Mouse (Mus musculus) forebrain, postnatal 0 days (tissue): ENCODE data around the gene Itih5. TPM values are rescaled to one million over a fixed set of nuclear protein-coding genes. Genes with fewer than 3 reads are reported as not detected.

Experiments used
- ATAC-seq: fragments of 200-750 bp; cut with Nextera tagmentation; 2 replicates; pipeline ENCODE4 v1.8.0; 2017; ENCODE audit warnings: mild to moderate bottlenecking, moderate library complexity
- DNase-seq: peaks from one replicate; pipeline ENCODE4 v3.0.0-alpha.2; 2015
- H3K27ac ChIP-seq: fragments of 300-500 bp; sonication (generic); 2 replicates; pipeline ENCODE4 v1.5.1; 2014; ENCODE audit warnings: low read depth, mild to moderate bottlenecking, antibody characterized with exemption, low read length, moderate library complexity, mixed read lengths
- H3K27me3 ChIP-seq: fragments of 300-500 bp; sonication (generic); 2 replicates; pipeline ENCODE4 v1.6.1; 2014; ENCODE audit warnings: mild to moderate bottlenecking, low read length, mixed read lengths; ENCODE audit not compliant: insufficient read depth
- H3K36me3 ChIP-seq: fragments of 300-500 bp; sonication (generic); 2 replicates; pipeline ENCODE4 v1.6.1; 2014; ENCODE audit warnings: mild to moderate bottlenecking, moderate library complexity; ENCODE audit not compliant: insufficient read depth
- H3K4me1 ChIP-seq: fragments of 300-500 bp; sonication (generic); 2 replicates; pipeline ENCODE4 v1.6.1; 2014; ENCODE audit warnings: antibody characterized with exemption; ENCODE audit not compliant: insufficient read depth
- H3K4me2 ChIP-seq: fragments of 300-500 bp; sonication (generic); 2 replicates; pipeline ENCODE4 v1.6.1; 2014; ENCODE audit warnings: low read depth, mild to moderate bottlenecking, moderate library complexity
- H3K4me3 ChIP-seq: fragments of 300-500 bp; sonication (generic); 2 replicates; pipeline ENCODE4 v1.5.1; 2014; ENCODE audit warnings: low read depth, low read length, mixed read lengths
- H3K9ac ChIP-seq: fragments of 300-500 bp; sonication (generic); 2 replicates; pipeline ENCODE4 v1.6.1; 2014; ENCODE audit warnings: mild to moderate bottlenecking
- H3K9me3 ChIP-seq: fragments of 300-500 bp; sonication (generic); 2 replicates; pipeline ENCODE4 v1.6.1; 2016; ENCODE audit warnings: low read length
- CTCF ChIP-seq: sonication (generic); IDR thresholded peaks from 2 replicates; pipeline ENCODE4 v1.5.1; 2016; ENCODE audit warnings: antibody characterized with exemption, control low read depth, low read depth
- WGBS: fragments of 180-500 bp; shearing (Covaris S2); extraction: QIAGEN DNeasy Blood & Tissue Kit; methylation state at CpG from one replicate; pipeline ENCODE4 v1.1.7; 2014; 5-methylcytosine and 5-hydroxymethylcytosine counted together
- polyA plus RNA-seq: library from polyadenylated mRNA; unstranded; fragments of >200 nt; fragmentation: Nextera tagmentation; extraction: Ambion mirVana; gene quantifications from 2 replicates; pipeline ENCODE4 v1.2.1, GENCODE M21; 2015
- total RNA-seq: library from RNA; depleted of rRNA; stranded (reverse); fragments of >200 nt; gene quantifications from 2 replicates; pipeline ENCODE4 v1.2.3, GENCODE M21; 2014

Itih5 gene
- total and polyA plus RNA-seq, 2 experiments from 2014 or later, result 7.3 to 15.7 TPM

- peaks cover 7% of the 10 kb centered on the region for H3K4me1 ChIP-seq
- H3K4me3 ChIP-seq, result no peak overlapping the region
- H3K27ac ChIP-seq, result no peak overlapping the region
- H3K36me3 ChIP-seq, result no peaks in the 10 kb centered on the region
- H3K9ac ChIP-seq, result no peak overlapping the region
- TF ChIP-seq CTCF, result no peak
- H3K27me3 ChIP-seq, result no peaks in the 10 kb centered on the region
- H3K9me3 ChIP-seq, result no peaks in the 10 kb centered on the region
- WGBS, result 72% methylated on average over 3 of the region's 3 CpGs
- DNase-seq (no peak), ATAC-seq (no peak)
- H3K4me2 ChIP-seq, result no peak overlapping the region
Observed at GRCm38 (mm10) chr2:10273541-10274050, 120.2 kb downstream of the Itih5 start.

GRCm38 (mm10) chr2:10276194-10276593, 122.8 kb downstream of the Itih5 start:
- WGBS, result 42% methylated on average over 2 of the region's 2 CpGs
- Histone ChIP-seq H3K27ac (peak overlapping the region; percentile 57; the same call in 1 of the 2 replicates), H3K9me3 (no peaks in the 10 kb centered on the region), H3K36me3 (no peaks in the 10 kb centered on the region), H3K9ac (no peak overlapping the region), H3K4me3 (no peak overlapping the region), H3K4me1 (peaks cover 7% of the 10 kb centered on the region), H3K27me3 (no peaks in the 10 kb centered on the region), H3K4me2 (no peak overlapping the region)
- ATAC-seq, result peak; percentile 98
- peak; percentile 84 for DNase-seq
- TF ChIP-seq CTCF, result no peak

- Histone ChIP-seq H3K27me3 (0 out of 2 replicates have a peak, but pooled peaks cover 8% of the 10 kb centered on the region), H3K36me3 (no peaks in the 10 kb centered on the region), H3K4me3 (no peak overlapping the region), H3K27ac (no peak overlapping the region), H3K9ac (no peak overlapping the region), H3K9me3 (no peaks in the 10 kb centered on the region), H3K4me1 (no peaks in the 10 kb centered on the region), H3K4me2 (no peak overlapping the region)
- DNase-seq (no peak), ATAC-seq (no peak)
- 28% methylated on average over 5 of the region's 5 CpGs for WGBS
- no peak for TF ChIP-seq CTCF
Observed at GRCm38 (mm10) chr2:10283686-10284085, 130.3 kb downstream of the Itih5 start.

GRCm38 (mm10) chr2:10284636-10285270, 131.4 kb downstream of the Itih5 start:
- Histone ChIP-seq H3K4me3 (no peak overlapping the region), H3K9ac (no peak overlapping the region), H3K9me3 (no peaks in the 10 kb centered on the region), H3K4me2 (no peak overlapping the region), H3K27me3 (0 out of 2 replicates have a peak, but pooled peaks cover 8% of the 10 kb centered on the region), H3K27ac (no peak overlapping the region), H3K36me3 (no peaks in the 10 kb centered on the region), H3K4me1 (no peaks in the 10 kb centered on the region)
- peak; percentile 42; the same call in 1 of the 2 replicates for TF ChIP-seq CTCF
- DNase-seq (no peak), ATAC-seq (no peak)
- WGBS, result 4% methylated on average over 10 of the region's 10 CpGs

GRCm38 (mm10) chr2:10285975-10286374, 132.6 kb downstream of the Itih5 start:
- Histone ChIP-seq H3K27me3 (0 out of 2 replicates have a peak, but pooled peaks cover 8% of the 10 kb centered on the region), H3K9ac (no peak overlapping the region), H3K4me3 (no peak overlapping the region), H3K4me2 (no peak overlapping the region), H3K27ac (no peak overlapping the region), H3K36me3 (no peaks in the 10 kb centered on the region), H3K9me3 (no peaks in the 10 kb centered on the region), H3K4me1 (no peaks in the 10 kb centered on the region)
- no peak for ATAC-seq
- DNase-seq, result no peak
- WGBS, result 15% methylated on average over 13 of the region's 13 CpGs
- TF ChIP-seq CTCF, result no peak

GRCm38 (mm10) chr2:10288142-10288831, 134.9 kb downstream of the Itih5 start:
- H3K27me3 ChIP-seq, result 0 out of 2 replicates have a peak, but pooled peaks cover 8% of the 10 kb centered on the region
- no peak overlapping the region for H3K27ac ChIP-seq
- peak; percentile 88 for DNase-seq
- no peaks in the 10 kb centered on the region for H3K9me3 ChIP-seq
- no peak overlapping the region for H3K4me3 ChIP-seq
- TF ChIP-seq CTCF, result peak; percentile 92
- no peak overlapping the region for H3K4me2 ChIP-seq
- H3K36me3 ChIP-seq, result no peaks in the 10 kb centered on the region
- no peak overlapping the region for H3K9ac ChIP-seq
- WGBS, result 13% methylated on average over 12 of the region's 12 CpGs
- H3K4me1 ChIP-seq, result no peaks in the 10 kb centered on the region
- ATAC-seq, result peak; percentile 63

GRCm38 (mm10) chr2:10288881-10289280, 135.5 kb downstream of the Itih5 start:
- 0 out of 2 replicates have a peak, but pooled peaks have one; percentile 25 for ATAC-seq
- no peak overlapping the region for H3K4me3 ChIP-seq
- H3K4me2 ChIP-seq, result no peak overlapping the region
- TF ChIP-seq CTCF, result no peak
- no peaks in the 10 kb centered on the region for H3K36me3 ChIP-seq
- peak; percentile 22 for DNase-seq
- no peaks in the 10 kb centered on the region for H3K9me3 ChIP-seq
- 0 out of 2 replicates have a peak, but pooled peaks cover 8% of the 10 kb centered on the region for H3K27me3 ChIP-seq
- 2% methylated on average over 1 of the region's 1 CpGs for WGBS
- H3K4me1 ChIP-seq, result no peaks in the 10 kb centered on the region
- no peak overlapping the region for H3K9ac ChIP-seq
- H3K27ac ChIP-seq, result no peak overlapping the region
